Mouse (Mus musculus) cerebellum, postnatal 4 days (tissue): Measurements from ENCODE around the gene Slc12a3.
A peak's percentile ranks its signal among the peaks of the same experiment; 100 is the strongest.

Experiments
- DNase-seq, 2 experiments: peaks; one replicate each; pipeline ENCODE4 v3.0.0; 2022; ENCODE audit warnings: low spot score in 2 of 2, mixed read lengths in 1 of 2

Gene Slc12a3

GRCm38 (mm10) chr8:94328932-94329728 is at the start of gene Slc12a3:
TSS of gene Slc12a3 (plus strand) at chr8:94329201.
- no peak for DNase-seq

DNA sequence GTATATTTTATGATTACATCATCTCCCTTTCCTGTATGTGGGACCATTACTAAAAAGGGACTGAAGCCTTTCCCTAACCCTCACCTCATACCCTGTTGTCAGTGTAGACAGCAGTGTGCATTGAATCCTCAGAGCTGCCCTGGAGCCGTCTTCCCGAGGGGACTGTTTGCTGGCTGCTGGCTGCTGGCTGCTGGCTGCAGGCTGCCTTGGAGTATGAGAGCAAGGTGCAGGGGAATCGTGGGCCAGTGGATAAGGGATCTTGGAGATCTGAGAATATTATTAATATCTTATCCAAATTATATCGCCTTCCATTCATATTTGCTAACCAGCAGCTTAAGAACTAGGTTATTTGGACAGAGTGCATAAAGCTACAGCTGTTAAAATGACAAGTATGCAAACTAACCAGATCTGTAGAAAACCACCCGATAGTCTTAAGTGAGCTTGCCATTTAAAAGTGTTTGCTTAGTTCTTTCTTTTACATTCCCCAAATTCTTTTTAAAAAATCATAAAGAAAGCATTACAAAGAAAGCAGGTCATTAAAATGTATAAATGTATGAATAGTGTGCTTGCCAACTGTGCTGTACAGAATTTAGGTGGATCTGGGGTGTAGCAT is 48.9 kb upstream of the Slc12a3 start:
- DNase-seq, result no peak

DNA sequence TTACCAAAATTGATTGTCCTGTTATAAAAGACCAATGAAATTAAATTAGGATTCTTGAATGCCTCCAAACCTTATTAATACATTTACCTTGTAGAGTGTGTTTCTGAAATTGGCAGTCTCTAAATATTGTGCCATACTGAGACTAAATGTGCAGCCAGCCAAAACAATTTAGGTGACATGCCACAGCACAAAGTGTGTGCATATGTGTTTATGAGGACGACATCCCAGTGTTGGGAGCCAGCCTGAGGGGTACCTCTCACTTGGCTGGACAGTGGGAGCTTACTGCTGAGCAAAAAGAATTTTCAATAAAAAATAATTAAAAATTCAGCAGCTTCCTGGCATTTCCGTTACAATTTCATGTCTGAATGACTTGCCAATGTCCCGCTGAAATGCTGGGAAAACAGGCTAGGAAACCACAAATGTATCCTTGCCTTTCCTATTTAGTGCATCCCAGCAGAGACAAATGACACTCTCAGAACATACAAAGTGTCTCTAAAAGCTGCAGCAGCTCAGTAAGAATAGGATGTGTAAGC is 46.5 kb upstream of the Slc12a3 start:
- DNase-seq, result peak in 1 of 2 experiments; percentile 25

- DNase-seq, result no peak
Measured at GRCm38 (mm10) chr8:94284204-94284603, 44.8 kb upstream of the Slc12a3 start.

DNA sequence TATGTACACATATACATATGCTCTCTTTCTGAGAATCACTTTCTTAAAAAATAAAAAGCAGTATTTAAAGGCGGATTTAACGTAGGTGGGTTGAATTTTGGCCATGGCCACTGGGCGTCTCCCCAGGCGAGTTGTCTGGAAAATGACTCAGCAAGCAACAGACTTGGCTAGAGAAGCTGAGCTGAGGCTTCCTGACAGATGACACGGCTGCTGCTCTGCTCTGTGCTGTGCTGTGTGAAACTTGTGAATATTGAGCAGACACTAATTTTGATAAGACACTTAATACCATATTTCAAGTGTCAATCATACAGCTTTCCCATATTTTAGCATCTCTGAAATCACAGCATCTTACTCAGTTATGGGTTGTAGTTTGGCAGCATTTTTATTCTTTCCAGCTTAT is 38.4 kb upstream of the Slc12a3 start:
- no peak for DNase-seq

DNA sequence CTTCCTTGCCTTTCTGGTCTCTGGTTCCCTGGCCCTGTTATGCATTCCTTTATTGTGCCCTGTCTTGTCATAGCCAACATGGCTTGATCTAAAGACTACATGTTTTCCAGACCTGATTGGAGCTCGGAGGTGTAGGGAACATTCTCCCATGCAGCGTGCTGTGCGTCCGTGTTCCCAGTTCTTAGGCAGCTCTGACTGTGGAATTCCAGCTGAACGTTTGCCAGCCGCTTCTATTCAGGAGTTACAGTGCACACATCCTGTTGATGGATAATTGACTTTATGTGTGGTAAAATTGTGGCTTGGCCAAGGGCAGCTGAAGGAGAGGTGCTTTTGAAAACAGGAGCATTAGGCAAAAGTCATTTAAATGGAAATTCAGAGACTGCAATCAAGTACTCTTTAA is 36.9 kb upstream of the Slc12a3 start:
- no peak for DNase-seq

DNA sequence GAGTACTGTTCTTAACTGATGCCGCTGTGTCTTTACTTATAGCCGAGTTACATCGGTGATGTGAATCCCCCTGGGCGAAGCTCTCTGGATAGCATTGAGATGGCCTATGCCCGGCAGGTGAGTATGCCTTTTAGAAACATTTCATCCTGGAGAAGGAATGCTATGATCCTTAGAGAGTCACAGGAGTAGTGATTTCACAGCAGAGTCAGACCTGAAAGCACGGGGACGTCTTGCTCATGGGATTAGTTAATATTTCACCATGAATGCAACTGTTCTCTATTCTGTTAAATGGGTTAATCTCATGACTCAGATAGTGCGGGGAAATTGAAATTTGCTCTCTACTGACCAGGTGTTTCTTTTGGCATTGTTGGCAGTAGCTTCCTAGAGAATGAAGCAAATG is 36.4 kb upstream of the Slc12a3 start:
- no peak for DNase-seq

GRCm38 (mm10) chr8:94295687-94296086 is 33.3 kb upstream of the Slc12a3 start:
- no peak for DNase-seq

DNA sequence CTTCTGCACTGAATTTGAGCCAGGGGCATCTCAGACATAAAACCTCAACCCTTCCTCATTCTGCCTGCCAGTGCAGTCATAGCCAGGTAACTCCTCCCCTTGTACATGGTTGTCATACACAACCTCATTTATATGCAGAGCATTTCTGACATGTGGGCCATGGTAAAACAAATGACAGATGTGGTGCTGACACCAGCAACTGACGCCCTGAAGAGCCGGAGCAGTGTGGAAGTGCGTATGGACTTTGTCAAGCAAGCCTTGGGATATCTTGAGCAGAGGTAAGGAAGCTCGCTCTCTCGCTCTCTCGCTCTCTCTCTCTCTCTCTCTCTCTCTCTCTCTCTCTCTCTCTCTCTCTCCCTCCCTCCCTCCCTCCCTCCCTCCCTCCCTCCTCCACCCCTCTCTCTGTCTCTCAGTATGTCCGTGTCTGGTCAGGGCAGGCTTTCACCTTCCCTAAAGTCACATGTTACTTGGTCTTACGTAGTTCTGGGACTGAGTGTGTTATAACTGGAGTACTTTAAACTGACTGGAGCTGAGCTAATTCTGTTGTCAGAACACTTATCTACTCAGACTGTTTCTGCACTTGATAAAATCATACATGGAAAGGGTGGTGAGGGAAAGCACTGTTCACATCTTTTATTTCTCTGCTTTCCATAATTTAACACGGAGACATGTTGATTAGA is 32.5 kb upstream of the Slc12a3 start:
- no peak for DNase-seq

- DNase-seq, result no peak
Measured at GRCm38 (mm10) chr8:94297101-94297500, 31.9 kb upstream of the Slc12a3 start.

GRCm38 (mm10) chr8:94300809-94301208 is 28.2 kb upstream of the Slc12a3 start:
- DNase-seq, result no peak

GRCm38 (mm10) chr8:94304412-94304811 is 24.6 kb upstream of the Slc12a3 start:
- no peak for DNase-seq

DNA sequence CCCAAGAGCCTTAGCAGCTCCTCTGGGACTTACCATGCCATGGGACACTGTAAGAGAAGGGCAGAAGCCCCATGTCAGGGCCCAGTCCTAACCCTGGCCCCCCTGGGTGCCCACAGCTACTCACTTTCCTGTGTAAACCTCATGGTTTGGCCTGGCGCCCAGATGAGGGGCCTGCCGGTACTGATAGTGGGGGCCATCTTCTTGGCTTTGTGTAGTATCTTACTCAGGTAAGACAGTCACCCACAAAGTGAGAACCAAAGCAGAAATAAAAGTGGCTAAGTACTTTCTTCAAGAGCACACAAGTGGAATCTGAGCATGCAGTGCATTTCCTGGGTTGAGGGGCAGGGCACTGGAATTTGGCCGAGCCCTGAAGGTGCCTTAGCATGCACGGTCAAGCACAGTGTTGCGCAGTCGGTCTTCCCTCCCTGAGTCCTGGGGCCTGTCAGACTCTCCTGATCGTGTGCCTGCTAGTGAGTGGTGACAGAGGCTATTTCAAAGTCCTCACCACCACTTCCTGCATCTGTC is 21.9 kb upstream of the Slc12a3 start:
- DNase-seq, result no peak

DNA sequence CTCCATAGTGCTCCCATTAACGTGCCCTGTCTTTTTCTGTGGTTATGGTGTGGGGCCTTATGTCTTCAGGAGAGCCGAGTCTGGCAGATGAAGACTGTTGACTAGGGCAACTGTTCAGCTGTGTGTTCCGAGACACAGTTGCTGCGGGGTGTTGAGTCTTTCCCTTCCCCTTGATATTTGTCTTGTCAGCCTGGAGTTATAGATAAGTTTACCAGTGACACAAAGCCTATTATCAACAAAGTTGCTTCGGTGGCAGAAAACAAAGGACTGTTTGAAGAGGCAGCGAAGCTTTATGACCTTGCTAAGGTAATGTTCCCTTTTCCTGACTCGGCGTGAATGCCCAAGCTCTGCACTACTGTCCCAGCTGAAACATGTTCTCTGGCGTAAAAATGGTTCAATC is 21.3 kb upstream of the Slc12a3 start:
- no peak for DNase-seq

- no peak for DNase-seq
Measured at GRCm38 (mm10) chr8:94314069-94314468, 14.9 kb upstream of the Slc12a3 start.

DNA sequence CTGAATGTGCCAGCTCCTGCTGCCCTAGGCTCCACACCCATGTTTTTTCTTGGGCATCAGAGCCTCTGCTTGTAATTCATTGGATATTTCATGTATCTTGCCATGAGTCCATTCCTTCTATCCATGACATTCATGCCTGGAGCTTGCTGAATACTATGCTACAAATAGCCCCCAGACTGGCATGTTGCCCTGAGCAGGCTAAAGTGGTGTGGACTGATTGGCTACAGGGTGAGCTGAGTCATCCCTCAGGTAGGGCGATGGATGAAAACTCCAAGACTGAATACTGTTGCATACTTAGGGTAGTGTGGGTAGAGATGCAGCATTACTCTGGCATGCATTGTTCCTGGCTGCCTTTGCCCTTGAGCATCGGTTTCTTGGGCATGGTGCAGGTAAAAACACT is 11.8 kb upstream of the Slc12a3 start:
- DNase-seq, result peak in 1 of 2 experiments; percentile 7

- DNase-seq, result peak in 1 of 2 experiments; percentile 13
Measured at GRCm38 (mm10) chr8:94317691-94318090, 11.3 kb upstream of the Slc12a3 start.

GRCm38 (mm10) chr8:94320036-94320435 is 9.0 kb upstream of the Slc12a3 start:
- no peak for DNase-seq

DNA sequence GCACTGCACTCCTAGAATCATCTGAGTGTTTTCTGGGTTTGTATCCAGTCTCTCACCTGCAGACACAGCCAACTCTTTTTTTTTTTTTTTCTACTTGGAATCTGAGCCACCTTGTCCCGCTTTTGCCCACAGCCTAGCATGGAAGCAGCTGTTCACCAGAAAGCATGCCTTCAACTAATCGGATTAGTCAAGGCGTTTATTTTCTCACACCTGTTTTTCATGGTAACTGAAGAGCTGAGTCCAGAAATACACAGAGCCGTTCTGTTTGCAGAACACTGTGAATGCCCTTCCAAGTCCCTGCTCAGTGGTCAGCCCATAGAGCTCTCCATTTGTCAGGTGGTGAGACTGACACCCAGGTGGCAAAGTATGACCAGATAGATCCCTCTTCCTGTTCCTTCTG is 6.9 kb upstream of the Slc12a3 start:
- DNase-seq, result no peak

DNA sequence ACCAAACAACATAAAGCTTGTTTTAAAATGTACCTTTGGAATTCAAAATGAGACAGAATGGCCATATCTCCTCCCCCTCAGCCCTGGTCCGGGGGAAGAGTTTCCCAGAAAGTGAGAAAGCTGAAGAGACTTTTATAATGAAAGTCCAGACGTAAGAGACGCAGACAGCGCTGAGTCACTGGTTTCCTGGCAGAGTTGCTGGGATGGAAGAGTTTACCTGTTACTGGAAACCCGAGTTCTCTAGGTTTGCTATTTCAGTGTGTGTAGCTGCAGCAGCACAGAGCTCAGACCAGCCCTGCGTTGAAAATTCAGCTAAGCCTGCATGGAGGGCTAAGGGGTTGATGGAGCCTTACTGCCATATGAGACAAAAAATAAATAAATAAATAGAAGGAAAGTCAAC is 6.0 kb upstream of the Slc12a3 start:
- DNase-seq, result peak in 1 of 2 experiments; percentile 6

GRCm38 (mm10) chr8:94324071-94324470 is 4.9 kb upstream of the Slc12a3 start:
- no peak for DNase-seq

DNA sequence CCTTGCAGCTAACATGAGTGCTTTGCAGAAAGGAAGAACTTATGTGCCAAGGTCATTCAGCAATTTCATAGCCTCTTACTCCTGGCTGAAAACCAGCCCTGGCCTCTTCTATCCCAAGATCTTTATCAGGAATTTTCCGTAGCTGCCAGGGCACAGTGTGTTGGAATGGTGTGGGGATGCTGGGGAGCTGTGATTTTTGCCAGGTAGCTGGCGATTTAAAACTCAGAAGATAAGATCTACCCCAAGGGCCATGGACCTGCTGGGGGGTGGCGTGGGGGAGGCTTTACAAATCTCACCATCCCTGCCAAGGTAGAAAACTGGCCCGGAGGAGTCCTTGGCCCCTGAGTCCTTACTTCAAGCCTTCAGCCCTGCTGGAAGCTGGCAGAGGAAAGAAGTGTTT is 3.0 kb upstream of the Slc12a3 start:
- no peak for DNase-seq
